Mouse (Mus musculus) embryo, embryonic 11.5 days (tissue): ENCODE measurements around the gene C130050O18Rik.

Experiments
- DNase-seq: peaks from one replicate; pipeline ENCODE4 v3.0.0-alpha.2; 2012; ENCODE audit warnings: low read depth, low spot score

The C130050O18Rik gene

DNA sequence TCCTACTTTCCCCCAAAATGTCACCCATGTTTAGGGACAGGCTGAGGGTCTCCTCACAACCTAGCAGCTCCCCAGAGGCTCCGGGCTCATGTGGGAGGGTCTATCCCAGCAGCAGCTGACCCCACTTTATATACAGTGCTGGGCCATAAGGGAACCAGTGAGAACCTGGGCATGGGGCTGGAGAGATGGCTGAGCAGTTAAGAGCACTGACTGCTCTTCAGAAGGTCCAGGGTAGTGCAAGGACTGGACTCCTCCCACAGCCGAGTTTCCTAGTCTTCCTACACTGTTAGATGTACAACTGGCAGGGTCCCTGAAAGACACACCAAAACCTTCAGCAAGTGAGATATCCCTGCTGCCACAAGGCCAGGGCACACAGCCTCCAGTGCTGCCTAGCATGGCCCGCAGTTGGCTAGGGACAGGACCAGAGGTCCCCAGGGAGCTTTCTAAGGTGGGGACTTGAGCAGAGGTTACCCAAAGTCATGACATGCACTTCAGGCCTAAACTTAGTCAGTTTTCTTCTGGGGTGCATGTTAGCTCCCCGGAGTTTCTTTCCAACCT is 7.6 kb upstream of the C130050O18Rik start:
- no peak for DNase-seq

DNA sequence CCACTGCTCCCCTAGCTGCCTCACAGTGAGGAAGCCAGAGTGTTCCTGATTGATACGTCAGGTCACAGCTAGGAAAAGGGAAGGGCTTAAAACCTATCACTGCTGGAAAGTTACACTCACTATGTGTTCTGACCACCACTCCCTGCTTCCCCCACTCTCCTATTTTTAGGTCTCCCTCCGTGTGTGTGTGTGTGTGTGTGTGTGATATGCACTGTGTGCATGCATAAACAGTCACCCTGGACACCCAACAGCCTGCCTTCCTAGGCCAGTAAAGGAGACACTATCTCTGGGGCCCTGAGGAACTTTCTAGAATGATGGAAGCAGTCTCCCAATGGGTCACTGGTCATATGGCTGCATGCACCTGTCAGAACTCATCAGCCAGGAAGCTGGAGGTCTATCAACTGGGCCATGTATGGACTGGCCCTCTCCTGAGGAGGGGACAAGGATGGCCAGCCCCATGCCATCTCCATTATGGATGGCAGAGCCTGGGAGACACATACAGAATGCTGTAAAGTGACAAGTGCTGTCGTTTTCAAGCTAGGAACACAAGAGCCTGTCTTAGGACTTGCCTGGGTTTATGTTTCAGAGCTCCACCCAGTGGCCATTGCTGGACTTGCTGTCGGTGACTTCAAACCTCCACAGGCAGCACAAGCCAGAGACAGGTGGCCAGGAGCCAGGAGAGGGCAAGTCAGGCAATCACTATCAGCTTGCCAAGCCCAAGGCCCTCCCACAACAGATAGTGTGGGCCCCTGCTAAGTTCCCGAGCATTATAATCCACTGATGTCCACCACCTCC is 6.9 kb upstream of the C130050O18Rik start:
- DNase-seq: peak; percentile 76

DNA sequence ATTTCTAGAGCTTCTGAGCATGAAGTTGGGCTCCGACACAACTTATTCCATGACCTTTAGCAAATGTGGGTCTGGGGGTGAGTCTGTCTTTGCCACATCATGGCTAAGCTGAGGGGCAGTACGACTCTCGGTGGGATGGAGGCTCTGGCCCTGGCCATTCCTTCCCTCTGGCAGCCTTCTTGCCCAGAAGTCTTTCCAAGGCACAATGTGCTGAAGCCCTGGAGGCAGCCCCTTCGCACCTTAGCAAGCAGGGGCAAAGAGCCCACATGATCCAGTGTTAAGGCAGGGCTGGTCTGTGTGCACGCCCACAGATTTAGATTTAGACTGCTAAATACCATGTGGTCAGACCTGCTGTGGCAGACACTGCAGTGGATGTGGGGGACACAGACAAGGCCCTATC is 6.3 kb upstream of the C130050O18Rik start:
- no peak for DNase-seq

DNA sequence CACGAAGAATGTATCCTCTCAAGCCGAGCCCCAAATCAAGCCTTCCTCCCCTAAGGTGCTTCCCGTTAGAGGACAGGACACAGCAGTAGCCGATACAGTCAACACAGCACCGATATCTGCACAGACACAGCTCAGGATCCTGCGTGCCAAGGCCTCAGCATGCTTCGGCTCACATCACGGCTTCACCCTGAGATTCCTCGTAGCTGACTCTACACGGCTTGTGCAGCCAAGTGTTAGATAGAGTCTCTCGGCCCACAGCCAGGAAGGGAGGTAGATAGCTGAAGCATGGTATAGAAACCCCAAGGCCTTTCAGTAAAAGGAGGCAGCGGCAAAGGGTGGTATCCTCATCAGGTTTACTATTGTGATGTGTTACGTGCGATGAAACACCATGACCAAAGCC is 5.1 kb upstream of the C130050O18Rik start:
- DNase-seq: no peak

DNA sequence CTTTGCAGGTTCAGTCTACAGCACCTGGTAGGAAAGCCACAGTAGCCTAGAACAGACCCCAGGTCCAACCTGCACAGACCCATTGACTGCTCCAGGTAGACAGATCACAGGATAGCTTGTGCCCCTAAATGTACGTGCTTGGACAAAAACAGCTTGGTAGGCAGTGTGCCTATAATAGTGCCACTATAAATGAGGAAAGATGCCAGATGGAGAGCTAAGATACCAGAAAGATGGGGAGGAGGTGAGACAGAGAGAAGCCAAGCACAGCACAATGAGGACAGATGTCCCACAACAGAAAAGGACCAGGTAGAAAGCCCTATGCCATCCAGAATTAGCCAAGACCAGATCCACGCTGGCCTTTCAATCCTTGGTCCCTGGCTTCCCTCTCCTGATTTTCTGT is 3.0 kb upstream of the C130050O18Rik start:
- DNase-seq: no peak

DNA sequence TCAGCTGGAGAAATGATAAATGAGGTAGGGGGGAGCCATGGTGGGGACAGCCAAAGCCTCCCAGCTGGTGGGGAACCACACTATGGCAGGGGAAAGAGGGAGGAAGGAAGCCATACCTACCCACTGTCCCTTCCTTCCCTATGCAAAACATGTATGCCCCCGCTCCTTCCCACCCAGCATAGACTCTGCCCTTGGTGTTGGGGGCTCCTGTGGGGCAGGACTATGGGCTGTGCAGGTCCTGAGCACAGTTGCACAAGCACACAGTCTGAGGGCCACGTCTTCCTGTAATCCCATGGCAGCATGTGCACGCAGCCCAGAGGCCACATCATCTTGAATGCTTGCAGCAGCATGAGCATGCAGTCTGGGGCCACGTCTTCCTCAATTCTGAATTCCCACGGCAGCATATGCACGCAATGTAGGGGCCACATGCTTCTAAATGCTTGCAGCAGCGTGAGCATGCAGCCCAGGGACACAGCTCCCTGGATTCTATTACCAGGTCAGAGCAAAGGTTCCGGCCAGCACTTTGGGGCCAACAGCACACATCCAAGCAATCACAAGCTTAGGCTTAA is 1.3 kb upstream of the C130050O18Rik start:
- no peak for DNase-seq

DNA sequence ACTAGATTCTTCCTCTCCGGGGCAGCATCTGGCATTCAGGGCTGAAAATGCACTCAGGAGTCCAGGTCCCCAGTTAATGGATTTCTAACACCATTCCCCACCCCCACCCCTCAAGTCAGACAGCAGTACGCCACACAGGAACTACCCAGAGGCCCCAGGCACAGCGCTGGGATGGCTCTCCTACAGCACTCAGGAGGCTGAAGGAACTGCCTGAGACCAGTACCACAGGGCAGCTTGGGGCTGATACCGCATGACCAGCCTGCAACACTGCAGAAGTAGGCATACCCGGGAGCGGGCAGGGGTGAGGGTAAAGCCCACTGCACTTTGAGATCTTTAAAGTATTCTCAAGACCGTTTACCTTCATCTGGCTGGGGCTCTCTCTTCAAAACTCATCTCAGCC is 398 bp downstream of the C130050O18Rik start:
- no peak for DNase-seq

DNA sequence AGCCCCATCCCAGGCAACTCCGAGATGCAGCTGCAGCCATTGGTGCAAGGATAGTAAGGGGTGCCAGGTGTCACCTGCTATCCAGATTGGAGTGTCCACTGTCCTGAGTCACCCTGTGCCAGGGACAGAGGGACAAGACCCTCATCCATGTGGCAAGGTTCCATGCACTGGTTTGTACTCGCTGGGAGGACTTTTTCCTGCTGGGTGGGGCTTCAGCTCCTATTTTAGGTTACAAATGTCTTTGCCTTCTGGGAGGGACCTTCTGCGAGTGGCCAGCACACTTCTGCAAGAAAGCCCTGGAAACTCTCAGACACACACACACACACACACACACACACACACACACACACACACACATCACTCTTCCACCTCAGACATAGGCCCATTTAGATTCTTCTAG is 873 bp downstream of the C130050O18Rik start:
- no peak for DNase-seq

DNA sequence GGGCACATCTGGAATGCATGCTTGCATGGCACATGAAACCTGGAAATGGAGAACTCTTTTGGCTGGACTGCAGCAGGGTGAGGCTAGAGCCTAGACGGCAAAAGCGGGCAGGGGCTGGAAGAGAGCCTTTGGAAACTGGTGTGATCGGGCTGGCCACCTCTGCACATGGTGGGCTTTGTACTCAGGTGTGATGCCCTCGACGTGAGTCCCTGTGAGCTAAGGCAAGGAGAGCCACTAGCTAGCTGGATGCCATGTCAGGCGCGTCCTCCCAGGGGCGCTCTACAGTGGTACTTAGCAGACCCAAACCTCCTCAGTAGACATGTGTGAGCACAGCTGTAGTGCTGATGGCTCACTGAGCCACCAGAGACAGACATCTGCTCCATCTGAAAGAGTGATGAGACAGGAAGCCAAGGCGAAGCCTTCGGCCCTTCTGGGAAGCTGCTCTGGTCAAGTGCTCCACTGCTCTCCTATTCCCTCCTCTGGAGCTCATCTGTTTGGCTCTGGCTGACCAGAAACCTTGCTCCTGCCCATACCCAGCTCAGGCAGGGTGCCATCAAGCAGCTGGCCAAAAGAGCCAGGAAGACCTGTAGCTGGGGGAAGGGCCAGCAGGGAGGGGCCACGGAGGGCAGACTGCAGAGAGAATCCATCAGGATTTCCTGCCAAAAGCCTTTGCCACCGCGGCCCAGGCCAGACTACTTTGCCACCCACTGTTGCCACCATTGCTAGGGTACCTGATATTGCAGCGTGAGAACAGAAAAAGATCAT is 2.2 kb downstream of the C130050O18Rik start:
- no peak for DNase-seq

DNA sequence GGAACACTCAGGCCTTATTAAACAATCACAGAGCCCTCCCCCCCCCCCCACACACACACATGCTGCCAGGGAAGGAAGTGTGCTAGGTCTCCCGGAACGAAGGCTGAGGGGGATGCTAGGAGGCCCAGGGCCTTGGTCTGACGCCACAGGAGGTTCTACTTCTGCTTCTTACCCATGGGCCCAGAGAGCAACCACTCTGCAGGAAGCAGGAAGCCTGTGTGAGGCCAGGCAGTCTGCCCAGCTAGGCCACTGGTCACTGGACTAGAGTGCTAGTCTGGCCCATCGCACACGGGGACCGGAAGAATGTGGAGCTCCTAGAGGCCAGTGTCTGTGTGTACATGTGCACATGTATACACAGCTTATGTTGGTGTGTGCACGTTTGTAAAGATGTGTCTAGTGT is 3.4 kb downstream of the C130050O18Rik start:
- no peak for DNase-seq

DNA sequence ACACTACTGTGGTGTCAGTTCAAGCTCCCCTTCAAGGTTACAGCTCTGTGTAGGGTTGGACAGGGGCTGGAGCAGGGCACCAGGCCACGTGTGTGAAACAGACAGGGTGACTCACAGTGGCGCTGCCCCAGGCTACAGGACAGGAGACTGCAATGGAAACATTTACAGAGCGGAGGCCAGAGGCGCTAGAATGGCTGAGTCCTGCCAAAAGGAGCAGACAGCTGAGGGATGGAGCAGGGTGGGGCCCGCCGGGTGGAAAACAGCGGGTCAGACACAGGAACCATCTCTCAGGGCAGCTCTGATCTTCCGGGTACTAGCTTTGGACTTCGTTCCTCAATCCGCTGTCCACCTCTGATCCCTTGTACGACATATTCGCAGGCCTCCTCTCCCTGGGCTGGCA is 4.3 kb downstream of the C130050O18Rik start:
- no peak for DNase-seq

DNA sequence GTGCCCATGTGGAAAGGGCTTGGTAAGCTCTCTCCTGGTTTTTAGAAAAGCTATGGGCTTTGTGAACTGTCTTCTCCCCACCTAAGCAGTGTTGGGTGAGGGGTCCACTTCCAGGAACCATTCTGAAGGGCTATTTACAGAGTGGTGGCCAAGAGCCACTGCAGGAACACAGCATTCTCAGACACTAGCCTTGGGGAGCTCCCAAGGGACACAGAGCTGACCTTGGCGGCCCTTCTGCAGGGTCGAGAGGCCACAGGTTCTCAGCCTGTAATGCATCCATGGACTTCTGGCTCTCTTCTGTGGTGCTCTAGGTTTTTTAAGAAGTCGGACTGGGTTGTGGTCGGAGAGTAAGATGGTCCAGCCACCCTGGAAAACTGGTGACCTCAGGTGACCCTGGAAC is 5.0 kb downstream of the C130050O18Rik start:
- DNase-seq: no peak

DNA sequence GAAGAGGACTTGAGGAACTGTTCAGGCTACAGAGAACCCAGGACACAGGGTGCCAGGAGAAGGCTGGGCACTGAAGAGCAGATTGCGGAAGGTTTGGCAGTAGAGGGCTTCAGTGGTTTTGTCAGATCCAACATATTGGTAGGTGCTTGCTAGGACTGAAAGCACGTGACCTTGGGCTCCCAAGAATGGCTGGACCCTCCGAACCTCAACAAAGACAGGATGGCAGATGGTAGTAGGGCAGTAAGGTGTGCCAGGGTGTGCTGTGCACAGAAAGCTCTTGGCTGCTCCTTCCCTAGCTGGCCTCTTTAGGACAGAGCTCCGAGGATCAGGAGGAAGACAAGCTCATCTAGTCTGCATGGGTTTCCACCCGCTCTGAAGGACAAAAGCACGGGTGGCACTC is 6.0 kb downstream of the C130050O18Rik start:
- DNase-seq: no peak

DNA sequence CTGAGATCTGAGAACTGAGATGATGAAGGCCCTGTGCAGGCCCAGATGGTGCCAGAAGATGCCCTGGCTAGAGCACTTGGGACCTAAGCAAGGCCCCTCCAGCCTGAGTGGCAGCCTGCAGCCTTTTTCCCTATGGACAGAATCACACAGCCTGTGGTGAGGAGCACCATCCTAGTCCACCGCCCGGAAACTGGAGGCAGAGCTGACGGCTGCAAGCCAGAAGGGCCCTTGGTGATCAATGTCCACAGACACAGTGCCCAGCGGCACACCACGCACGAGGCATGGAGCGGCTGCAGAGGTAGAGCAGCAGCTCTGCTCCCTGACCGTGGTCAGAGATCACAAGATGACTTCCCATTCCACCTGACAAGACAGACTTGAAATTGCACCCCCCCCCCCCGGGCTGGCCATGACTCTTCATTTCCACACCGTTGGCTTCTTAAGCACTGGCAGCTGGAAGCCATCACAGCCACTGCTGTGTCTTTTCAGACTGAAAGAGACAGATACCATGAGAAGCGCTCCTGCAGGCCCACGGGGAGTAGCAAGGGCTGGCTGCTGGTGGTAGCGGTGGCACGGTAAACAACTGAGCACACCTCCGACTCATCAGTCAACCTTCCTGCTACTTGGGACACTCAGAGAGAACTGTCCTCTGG is 6.7 kb downstream of the C130050O18Rik start:
- DNase-seq: no peak

DNA sequence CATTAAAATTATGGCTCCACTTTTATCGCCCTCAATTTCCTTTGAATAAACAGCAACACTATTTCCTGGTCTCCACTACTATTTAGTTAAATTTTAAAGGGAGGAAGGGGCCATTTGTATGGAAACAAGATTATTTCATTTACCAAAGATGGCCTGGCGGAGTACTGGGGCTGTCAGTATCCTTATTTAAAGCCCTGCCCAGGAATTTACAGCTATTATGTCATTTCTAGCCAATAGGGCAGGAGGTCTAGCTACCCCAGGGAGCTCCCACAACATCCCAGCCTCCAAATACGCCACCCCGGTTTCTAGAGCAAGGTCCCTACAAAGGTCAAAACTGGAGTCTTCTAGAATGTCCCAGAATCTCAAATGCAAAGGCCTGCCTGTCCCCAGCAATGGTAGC is 8.5 kb downstream of the C130050O18Rik start:
- DNase-seq: no peak

DNA sequence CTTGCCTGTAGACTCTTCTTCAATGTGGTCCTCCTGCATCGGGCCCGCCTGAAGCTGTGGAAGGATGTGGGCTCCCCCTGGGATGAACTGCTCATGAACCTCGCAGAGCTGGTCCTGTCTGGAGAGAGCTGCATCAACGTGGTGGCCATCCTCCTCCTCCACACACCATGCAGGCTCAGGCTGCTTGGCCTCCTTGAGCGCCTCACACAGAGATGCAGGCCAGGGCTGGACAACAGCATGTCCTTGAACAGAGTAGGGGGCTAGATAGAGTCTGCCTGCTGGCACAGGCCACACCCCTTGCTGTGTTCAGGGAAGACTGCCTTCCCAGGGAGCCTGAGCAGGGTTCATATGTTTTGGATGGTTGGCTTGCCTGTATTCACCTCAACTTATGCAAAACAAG is 9.9 kb downstream of the C130050O18Rik start:
- DNase-seq: no peak

DNA sequence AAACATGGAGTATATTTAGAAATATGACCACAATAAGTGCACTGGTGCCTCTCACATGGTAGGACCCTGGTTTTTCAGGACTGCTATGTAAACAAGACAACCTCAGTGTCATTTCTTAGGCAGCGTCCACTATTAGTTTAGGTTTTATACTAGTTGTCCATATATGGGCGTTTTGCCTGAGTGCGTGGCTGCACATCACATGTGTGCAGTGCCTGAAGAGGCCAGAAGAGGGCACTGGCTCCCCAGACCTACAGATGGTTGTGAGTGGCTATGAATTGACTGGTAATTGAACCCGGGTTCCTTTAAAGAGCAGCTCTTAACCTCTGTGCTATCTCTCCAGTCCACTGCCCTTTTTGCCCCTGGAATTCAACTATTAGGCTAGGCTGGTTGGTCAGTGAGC is 11.9 kb downstream of the C130050O18Rik start:
- DNase-seq: no peak

DNA sequence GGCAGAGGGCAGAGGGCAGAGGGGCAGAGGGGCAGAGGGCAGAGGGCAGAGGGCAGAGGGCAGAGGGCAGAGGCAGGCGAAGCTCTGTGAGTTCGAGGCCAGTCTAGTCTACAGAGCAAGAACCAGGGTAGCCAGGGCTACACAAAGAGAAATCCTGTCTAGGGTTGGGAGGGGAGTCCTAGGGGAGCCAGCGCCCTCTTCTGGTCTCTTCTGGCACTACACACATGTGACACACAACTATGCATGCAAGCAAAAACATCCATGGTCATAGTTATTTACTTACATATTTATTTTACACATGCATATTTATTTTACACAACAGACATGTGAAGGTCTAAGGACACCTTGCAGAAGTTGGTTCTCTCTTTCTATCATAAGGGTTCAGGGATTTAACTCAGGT is 12.4 kb downstream of the C130050O18Rik start:
- DNase-seq: no peak

DNA sequence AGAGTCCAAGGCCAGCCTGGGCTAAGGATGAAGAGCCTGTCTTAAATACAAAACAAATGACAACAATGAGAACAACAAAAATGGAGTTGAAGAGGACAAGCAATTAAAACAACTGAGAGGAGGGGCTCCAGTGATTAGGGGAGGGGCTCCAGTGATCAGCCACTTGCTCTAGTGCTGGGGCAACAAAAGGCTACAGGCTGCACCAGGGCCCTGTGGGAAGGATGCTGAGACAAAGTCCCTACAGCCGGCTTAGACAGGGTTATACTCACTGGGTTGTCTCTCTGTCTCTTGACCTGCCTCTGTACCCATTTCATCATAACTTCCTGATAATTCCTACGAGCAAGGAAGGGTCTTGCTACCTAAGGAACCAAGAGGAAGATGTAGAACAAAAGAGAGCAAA is 13.0 kb downstream of the C130050O18Rik start:
- no peak for DNase-seq

DNA sequence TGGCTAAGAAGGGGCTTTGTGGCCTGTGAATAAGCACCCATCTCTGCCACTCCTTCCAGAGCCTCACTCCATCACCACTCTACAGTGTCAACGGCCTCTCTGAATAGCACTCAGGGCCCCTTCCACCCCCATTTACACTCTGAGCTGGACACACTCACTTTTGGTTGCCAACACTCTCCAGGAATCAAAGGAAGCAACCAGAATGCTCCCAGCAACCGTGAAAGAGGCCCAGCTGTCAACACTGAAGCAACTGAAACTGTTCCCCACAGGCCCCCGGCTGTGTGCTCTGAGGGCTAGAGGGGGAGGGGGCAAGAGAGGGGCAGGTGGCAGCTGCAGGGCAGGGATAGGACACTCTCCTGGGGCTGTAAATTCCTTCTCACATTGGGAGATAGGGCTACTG is 13.6 kb downstream of the C130050O18Rik start:
- peak; percentile 32 for DNase-seq

DNA sequence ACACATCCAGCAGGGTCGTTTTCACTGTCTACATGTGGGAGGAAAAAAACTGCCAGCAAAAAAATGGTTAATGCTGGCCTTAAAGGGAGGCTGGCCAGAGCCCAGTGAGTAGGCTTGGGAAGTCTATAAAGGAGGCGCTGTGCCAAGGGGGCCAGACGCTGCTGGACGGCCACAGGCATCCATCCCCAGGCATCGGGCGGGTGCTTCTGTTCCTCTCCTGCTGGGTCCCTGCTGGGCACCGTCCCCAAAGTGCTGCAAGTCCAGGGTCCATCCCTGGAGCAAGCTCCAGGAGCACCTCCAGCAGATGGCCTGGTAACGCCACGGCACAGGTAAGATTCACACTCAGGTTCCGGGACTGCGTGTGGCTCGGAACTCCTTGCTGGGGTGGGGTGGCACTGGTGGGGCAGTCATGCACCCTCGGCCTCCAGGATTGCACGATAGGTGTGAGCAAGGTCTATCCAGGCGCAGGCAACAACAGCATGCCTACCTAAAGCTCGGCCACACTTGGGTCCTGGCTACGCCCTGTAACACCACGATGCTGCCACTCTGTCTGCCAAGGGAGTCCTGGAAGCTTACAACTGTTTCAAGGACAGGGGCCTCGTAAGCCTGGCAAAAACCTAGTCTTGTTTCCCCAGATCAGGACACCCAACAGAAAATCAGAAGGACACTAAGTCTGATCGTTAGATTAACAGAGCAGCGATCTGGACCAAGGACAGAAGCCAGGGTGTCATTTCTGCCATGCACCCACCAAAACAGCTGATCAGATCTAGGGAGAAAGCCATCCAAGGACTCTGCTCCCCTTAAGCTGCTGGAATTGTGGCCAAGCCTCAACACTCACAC is 18.2 kb downstream of the C130050O18Rik start, which contains the start of gene Gper1:
Gene Gper1 (plus strand): TSS at position 126 of the 840 bp plus-strand sequence.
- DNase-seq: no peak
